Mouse (Mus musculus): ENCODE data around the gene Tekt4.
A peak's percentile ranks its signal among the peaks of the same experiment; 100 is the strongest.

- TF ChIP-seq USF1 (IDR thresholded peaks at IDR 0.05; ENCODE audit: low read depth) (no peak), POLR2A (IDR thresholded peaks at IDR 0.05; ENCODE audit: insufficient read length, low read depth) (no peak), MAX (IDR thresholded peaks at IDR 0.05; ENCODE audit: low read depth) (no peak), E2F4 (IDR thresholded peaks at IDR 0.05; ENCODE audit: insufficient read depth) (no peak), MYOG (IDR thresholded peaks at IDR 0.05; ENCODE audit: control insufficient read depth in 1 of 3, insufficient read depth in 1 of 3, insufficient read length in 2 of 3, low read depth in 2 of 3) (peak in 1 of 3 experiments; percentile 65), TCF12 (IDR thresholded peaks at IDR 0.05; ENCODE audit: insufficient read depth, poor library complexity, severe bottlenecking) (no peak), TCF3 (IDR thresholded peaks at IDR 0.05; ENCODE audit: insufficient read length, low read depth) (no peak)
Measured at GRCm38 (mm10) chr17:25429886-25430285, 24.5 kb upstream of the Tekt4 start.

Data from myocyte (in vitro differentiated cells).